Mouse (Mus musculus): ENCODE results near the gene Ugp2.
A peak's percentile ranks its signal among the peaks of the same experiment; 100 is the strongest.

The Ugp2 gene

GRCm38 (mm10) chr11:21371122-21371806 is at the start of gene Ugp2:
Ugp2 (minus strand) TSS chr11:21371201.
- DNase-seq (ENCODE audit: low spot score): peak; percentile 93

DNA sequence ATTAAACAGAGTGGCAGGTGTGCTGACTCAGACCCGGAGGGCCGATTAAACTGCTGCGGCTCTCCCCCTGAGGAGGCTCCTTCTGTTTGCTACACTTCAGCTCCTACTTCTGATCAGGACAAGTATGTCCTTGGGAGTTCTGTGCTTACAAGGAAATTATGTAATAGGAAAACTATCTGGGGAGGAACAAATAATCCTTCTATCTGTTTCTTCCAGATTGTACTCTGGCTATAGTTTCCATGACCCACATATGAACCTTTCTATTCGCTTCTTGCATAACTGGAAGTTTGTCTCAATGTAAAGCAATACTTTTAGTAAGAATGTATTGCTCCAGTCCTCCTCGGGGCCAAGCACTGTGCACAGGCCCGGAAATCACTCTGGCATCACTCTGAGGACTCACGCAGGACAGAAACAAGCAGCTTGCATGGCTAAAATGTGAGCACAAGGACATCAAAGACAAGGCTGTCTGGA is 43.9 kb upstream of the Ugp2 start:
- DNase-seq (ENCODE audit: low spot score): no peak

- no peak for DNase-seq (ENCODE audit: low spot score)
Observed at GRCm38 (mm10) chr11:21406668-21407067, 35.7 kb upstream of the Ugp2 start.

DNA sequence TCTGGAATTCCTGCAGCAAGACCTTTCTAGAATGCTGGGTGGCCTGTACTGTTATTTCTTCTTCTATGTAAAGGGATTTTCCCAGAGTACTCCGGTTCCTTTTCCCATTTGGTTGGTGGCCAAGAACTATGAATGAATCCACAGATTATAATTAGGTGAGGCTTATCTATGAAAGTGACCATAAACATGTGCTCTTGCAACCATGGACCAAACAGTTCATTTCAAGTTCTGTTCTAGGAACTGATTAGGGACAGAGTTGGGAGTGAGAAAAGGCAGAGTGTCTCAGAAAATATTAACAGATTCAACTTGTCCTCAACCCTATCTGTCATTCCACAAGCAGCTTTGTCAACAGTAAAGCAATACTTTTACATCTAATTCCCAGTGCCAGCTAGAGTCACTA is 35.1 kb upstream of the Ugp2 start:
- no peak for DNase-seq (ENCODE audit: low spot score)

DNA sequence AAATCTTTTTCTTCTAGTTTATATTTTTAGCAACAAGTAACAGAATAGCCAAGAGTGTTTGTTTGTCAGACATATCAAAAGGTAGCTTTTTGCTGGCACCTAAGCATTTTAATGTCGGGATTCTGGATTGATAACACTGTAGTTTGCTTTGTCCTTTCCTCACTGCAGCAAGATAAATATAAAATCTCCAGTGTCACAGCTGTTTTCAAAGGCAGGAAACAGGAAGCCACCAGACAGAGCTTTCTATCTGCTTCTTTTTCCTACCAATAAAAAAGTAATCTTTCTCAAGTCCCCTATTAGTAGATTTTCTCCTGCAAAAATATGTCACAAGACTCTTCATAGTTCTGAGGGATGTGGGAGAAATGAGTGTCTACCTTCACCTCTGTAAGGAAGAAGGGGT is 32.9 kb upstream of the Ugp2 start:
- DNase-seq (ENCODE audit: low spot score): no peak

GRCm38 (mm10) chr11:21402481-21403254 is 31.7 kb upstream of the Ugp2 start:
- DNase-seq (ENCODE audit: low spot score): no peak

GRCm38 (mm10) chr11:21401248-21401647 is 30.2 kb upstream of the Ugp2 start:
- no peak for DNase-seq (ENCODE audit: low spot score)

- no peak for DNase-seq (ENCODE audit: low spot score)
Observed at GRCm38 (mm10) chr11:21399186-21399681, 28.2 kb upstream of the Ugp2 start.

GRCm38 (mm10) chr11:21398464-21398863 is 27.5 kb upstream of the Ugp2 start:
- DNase-seq (ENCODE audit: low spot score): no peak

- no peak for DNase-seq (ENCODE audit: low spot score)
Observed at GRCm38 (mm10) chr11:21386790-21387189, 15.8 kb upstream of the Ugp2 start.

GRCm38 (mm10) chr11:21374096-21374495 is 3.1 kb upstream of the Ugp2 start:
- DNase-seq (ENCODE audit: low spot score): no peak

DNA sequence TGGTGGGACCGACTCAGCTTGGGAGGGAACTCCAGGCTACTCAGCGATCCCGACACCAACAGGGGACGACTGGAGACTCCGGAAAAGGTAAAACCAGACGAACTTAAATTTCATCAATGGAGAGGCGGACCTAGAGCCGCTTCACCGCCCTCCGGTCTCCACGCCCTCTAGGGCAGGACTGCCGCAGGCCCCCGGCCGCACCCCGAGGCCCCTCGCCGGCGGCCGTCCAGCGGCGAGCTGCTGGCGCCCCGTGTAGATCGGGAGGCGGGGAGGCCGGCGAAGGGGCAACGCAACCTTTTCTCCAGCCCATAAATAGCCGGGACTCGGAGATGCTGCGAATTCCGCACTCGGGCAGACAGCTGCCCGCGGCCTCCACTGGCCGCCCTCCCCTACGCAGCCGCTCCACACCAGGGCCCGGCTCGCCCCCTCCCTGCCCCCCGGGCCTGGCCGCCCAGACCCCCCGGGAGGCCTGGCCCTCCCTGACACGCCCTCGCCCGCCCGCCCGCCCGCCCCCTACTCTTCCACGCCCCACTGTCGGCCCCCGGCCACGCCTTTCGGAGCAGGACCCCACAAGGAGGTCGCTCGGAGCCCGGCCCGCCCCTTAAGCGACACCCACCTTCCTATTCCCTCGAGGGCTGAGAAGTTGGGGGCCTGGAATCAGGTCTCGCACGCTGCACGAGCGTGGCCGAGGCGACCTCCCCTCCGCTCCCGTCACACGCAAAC is 441 bp downstream of the Ugp2 start:
- no peak for DNase-seq (ENCODE audit: low spot score)

GRCm38 (mm10) chr11:21369248-21370016 is 1.6 kb downstream of the Ugp2 start:
- no peak for DNase-seq (ENCODE audit: low spot score)

- DNase-seq (ENCODE audit: low spot score): no peak
Observed at GRCm38 (mm10) chr11:21368466-21368865, 2.5 kb downstream of the Ugp2 start.

DNA sequence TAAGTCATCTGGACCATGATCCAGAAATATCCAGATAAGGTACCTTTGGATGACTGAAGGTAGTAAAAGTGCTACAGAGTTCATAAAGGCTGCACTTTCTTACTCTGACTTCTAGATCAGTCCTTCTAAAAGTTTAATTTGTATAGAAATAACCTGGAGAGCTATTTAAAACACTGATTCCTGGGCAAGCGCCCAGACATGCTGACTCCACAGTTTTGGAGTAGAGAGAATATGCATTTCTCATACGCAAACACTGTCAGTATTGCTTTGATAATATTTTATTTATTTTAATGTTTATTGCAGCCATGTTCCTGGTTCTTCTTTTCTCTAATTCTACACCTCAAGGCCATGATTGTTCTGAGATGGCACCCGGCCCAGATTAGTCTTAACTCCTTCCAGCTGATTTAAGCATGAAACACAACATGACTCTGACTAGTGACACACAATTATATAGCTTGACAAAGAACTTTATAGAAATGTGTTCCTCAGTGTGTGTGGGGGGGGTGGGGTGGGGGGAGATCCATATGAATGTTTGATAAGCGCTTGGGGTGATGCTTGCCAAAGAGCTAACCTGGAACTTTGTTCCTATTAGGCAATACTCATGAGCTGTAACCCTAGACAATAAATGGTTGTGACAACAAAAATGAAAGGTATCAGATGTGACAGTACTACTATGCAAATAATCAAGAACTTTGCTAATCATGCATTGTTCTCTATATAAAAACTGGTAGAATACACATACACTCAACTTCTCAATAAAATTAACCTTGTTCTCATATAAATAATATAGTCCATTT is 7.7 kb downstream of the Ugp2 start:
- DNase-seq (ENCODE audit: low spot score): no peak

DNA sequence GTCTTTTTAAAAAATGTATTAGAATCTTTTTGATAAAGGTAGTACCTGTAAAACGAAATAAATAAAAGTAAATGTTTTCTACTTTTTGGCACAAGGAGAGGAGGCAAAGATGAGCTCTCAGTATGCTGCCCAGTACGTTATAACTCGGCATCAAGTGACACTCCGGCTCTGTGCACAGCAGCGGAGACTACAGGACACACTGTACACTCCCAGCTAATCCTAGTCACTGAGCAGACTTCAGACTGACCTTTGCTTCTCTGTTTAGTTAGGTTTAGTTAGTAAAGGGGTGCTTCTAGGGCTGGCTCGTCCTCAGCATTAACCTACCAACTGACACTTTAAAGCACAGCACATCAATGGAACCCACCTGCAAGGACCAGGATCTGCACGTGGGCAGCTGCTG is 19.7 kb downstream of the Ugp2 start:
- no peak for DNase-seq (ENCODE audit: low spot score)

- no peak for DNase-seq (ENCODE audit: low spot score)
Observed at GRCm38 (mm10) chr11:21348890-21349289, 22.1 kb downstream of the Ugp2 start.

DNA sequence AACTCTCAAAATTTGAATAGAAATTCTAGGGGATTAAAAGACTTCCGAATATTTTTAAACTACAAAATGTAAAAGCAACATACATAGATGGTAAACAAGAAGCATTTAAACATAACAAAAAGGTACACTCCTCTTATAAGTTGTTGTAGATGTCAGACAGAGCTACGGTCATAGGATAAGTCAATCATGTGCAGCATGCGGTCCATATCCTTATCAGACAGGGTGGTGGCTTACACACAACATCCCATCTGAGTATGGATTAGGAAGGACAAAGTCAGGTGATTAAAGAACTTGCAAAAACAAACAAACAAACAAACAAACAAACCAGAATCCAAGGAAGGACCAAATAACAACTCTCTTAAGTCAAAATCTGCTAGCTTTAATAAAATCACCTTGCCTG is 25.0 kb downstream of the Ugp2 start:
- no peak for DNase-seq (ENCODE audit: low spot score)

DNA sequence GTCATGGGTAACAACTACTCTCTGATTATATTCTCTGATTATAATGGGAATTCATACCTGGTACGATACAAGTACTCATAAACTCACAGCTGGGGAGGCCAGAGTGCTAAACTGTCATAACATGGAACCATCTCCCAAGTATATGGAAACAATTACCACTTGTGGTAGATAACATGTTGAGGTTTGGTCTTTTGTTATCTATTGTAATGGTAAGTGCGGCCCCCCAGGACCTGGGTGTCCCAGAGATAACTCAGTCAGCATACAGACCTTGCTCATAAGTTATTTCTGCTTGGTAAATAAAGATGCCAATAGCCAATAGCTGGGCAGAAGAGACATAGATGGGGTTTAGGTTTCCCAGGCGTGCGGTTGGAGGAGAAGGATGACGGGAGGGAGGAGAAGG is 27.5 kb downstream of the Ugp2 start:
- no peak for DNase-seq (ENCODE audit: low spot score)

DNA sequence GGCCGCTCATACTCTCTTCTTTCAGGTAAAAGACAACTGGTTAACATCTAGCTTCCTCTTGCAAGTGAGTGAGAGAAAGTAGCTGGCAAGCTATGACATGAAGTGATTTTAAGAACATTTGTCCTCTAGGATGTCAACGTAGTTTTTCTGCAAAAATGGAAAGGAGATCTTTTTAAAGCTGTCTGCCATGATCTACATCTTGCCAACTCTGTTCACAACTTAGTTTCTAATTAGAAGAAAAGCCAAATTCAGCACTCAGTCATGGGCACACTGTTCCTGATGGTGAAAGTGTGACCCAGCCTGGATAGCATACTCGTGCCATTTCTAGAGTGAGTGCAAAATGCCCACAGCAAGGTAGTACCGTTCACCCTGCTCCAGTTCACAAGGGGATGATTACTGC is 31.9 kb downstream of the Ugp2 start:
- no peak for DNase-seq (ENCODE audit: low spot score)

DNA sequence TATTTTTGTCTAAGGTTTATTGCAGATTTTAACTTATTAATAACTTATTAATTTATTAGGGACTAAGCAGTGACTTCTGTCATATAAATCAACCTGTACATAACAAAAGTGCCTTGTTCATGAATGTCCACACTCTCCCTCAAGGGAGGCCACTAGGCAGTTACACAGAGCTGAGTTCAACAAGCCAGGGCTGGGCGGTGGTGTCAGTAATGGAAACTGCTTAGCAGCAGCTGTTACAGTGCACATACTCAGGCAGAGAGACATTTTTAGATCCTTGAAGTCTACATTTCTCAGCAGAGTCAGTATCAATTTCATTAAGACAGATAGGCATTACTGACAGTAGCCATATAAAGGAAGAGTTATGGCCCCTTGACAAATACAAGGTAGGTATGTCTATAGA is 33.1 kb downstream of the Ugp2 start:
- DNase-seq (ENCODE audit: low spot score): no peak

Data from urinary bladder, postnatal 10 days (tissue).